Mouse (Mus musculus): ENCODE measurements around the gene Sync.

GRCm38 (mm10) chr4:129346481-129347154, 59.2 kb downstream of the Sync start:
- TF ChIP-seq CTCF (conservative IDR thresholded peaks at IDR 0.05; ENCODE audit: insufficient read depth, insufficient read length, low read depth, low read length), result no peak
- no peak for TF ChIP-seq POLR2A (IDR thresholded peaks at IDR 0.05; ENCODE audit: low read depth, low read length)
